Mouse (Mus musculus) MEL (cell line): Measurements from ENCODE around the gene Mef2b.

Experiments
- CTCF ChIP-seq, 3 experiments: IDR thresholded peaks in 2 of 3; conservative IDR thresholded peaks in 1 of 3; 2 replicates each; pipeline ENCODE4 v1.5.1; 2011 to 2012; ENCODE audit warnings: low read length in 3 of 3, low read depth in 2 of 3, mild to moderate bottlenecking in 2 of 3, improper control_type of control experiment in 1 of 3, inconsistent platforms in 1 of 3, mixed read lengths in 1 of 3, moderate library complexity in 1 of 3; ENCODE audit not compliant: control insufficient read depth in 1 of 3, insufficient read depth in 1 of 3, poor library complexity in 1 of 3, severe bottlenecking in 1 of 3
- ELF1 ChIP-seq: IDR thresholded peaks from 2 replicates; pipeline ENCODE4 v1.6.1; 2014; ENCODE audit warnings: low read depth, mild to moderate bottlenecking, inconsistent platforms, low read length, improper control_type of control experiment, moderate library complexity
- EP300 ChIP-seq, 2 experiments: IDR thresholded peaks; 2 replicates each; pipeline ENCODE4 v1.6.1; 2011; ENCODE audit warnings: improper control_type of control experiment in 2 of 2, low read length in 2 of 2, low read depth in 1 of 2, mild to moderate bottlenecking in 1 of 2
- GATA1 ChIP-seq: IDR thresholded peaks from 2 replicates; pipeline ENCODE4 v1.6.1; 2011; ENCODE audit warnings: low read depth, low read length, improper control_type of control experiment
- RAD21 ChIP-seq: IDR thresholded peaks from 2 replicates; pipeline ENCODE4 v1.6.1; 2011; ENCODE audit warnings: mild to moderate bottlenecking, low read depth, low read length, improper control_type of control experiment
- SMC3 ChIP-seq: IDR thresholded peaks from 2 replicates; pipeline ENCODE4 v1.6.1; 2011; ENCODE audit warnings: low read depth, low read length, improper control_type of control experiment
- USF1 ChIP-seq: IDR thresholded peaks from 2 replicates; pipeline ENCODE4 v1.6.1; 2014; ENCODE audit warnings: low read depth, mild to moderate bottlenecking, inconsistent platforms, low read length, improper control_type of control experiment, moderate library complexity

GRCm38 (mm10) chr8:70118726-70119700, 20.5 kb upstream of the Mef2b start:
- TF ChIP-seq USF1 (no peak), GATA1 (no peak), EP300 (IDR thresholded peaks at IDR 0.05; ENCODE audit: low read depth in 1 of 2, low read length in 2 of 2) (no peak), RAD21 (no peak), SMC3 (no peak), CTCF (IDR thresholded peaks at IDR 0.05 in 2 of 3, conservative IDR thresholded peaks at IDR 0.05 in 1 of 3; ENCODE audit: control insufficient read depth in 1 of 3, insufficient read depth in 1 of 3, low read depth in 2 of 3, low read length in 3 of 3, poor library complexity in 1 of 3, severe bottlenecking in 1 of 3) (no peak), ELF1 (no peak)
